Mouse (Mus musculus): ENCODE measurements around the gene Alg14.
A peak's percentile ranks its signal among the peaks of the same experiment; 100 is the strongest.

The Alg14 gene

GRCm38 (mm10) chr3:121336234-121336890 lies 44.8 kb downstream of the Alg14 start:
- no peak for DNase-seq (ENCODE audit: low spot score in 2 of 2)

GRCm38 (mm10) chr3:121338687-121339086 lies 47.1 kb downstream of the Alg14 start:
- no peak for DNase-seq (ENCODE audit: low spot score in 2 of 2)

- no peak for DNase-seq (ENCODE audit: low spot score in 2 of 2)
Measured at GRCm38 (mm10) chr3:121340321-121340761, 48.8 kb downstream of the Alg14 start.

GRCm38 (mm10) chr3:121343224-121343623 lies 51.7 kb downstream of the Alg14 start:
- no peak for DNase-seq (ENCODE audit: low spot score in 2 of 2)

GRCm38 (mm10) chr3:121344056-121344945 lies 52.7 kb downstream of the Alg14 start:
- no peak for DNase-seq (ENCODE audit: low spot score in 2 of 2)

GRCm38 (mm10) chr3:121344951-121345642 lies 53.5 kb downstream of the Alg14 start:
- no peak for DNase-seq (ENCODE audit: low spot score in 2 of 2)

GRCm38 (mm10) chr3:121345643-121346000 lies 54.0 kb downstream of the Alg14 start:
- DNase-seq (ENCODE audit: low spot score in 2 of 2): no peak

GRCm38 (mm10) chr3:121346507-121347267 lies 55.1 kb downstream of the Alg14 start:
- DNase-seq (ENCODE audit: low spot score in 2 of 2): no peak

- DNase-seq (ENCODE audit: low spot score in 2 of 2): no peak
Measured at GRCm38 (mm10) chr3:121348792-121349191, 57.2 kb downstream of the Alg14 start.

GRCm38 (mm10) chr3:121349334-121350169 lies 58.0 kb downstream of the Alg14 start:
- peak in 1 of 2 experiments; percentile 33 for DNase-seq (ENCODE audit: low spot score in 2 of 2)

GRCm38 (mm10) chr3:121351257-121351656 lies 59.7 kb downstream of the Alg14 start:
- DNase-seq (ENCODE audit: low spot score in 2 of 2): no peak

GRCm38 (mm10) chr3:121354281-121354680 lies 62.7 kb downstream of the Alg14 start:
- DNase-seq (ENCODE audit: low spot score in 2 of 2): no peak

- no peak for DNase-seq (ENCODE audit: low spot score in 2 of 2)
Measured at GRCm38 (mm10) chr3:121354861-121355470, 63.4 kb downstream of the Alg14 start.

GRCm38 (mm10) chr3:121355569-121355968 lies 64.0 kb downstream of the Alg14 start:
- DNase-seq (ENCODE audit: low spot score in 2 of 2): no peak

GRCm38 (mm10) chr3:121356111-121356510 lies 64.5 kb downstream of the Alg14 start:
- no peak for DNase-seq (ENCODE audit: low spot score in 2 of 2)

- no peak for DNase-seq (ENCODE audit: low spot score in 2 of 2)
Measured at GRCm38 (mm10) chr3:121357030-121357429, 65.5 kb downstream of the Alg14 start.

- no peak for DNase-seq (ENCODE audit: low spot score in 2 of 2)
Measured at GRCm38 (mm10) chr3:121358285-121358684, 66.7 kb downstream of the Alg14 start.

GRCm38 (mm10) chr3:121358850-121359249 lies 67.3 kb downstream of the Alg14 start:
- no peak for DNase-seq (ENCODE audit: low spot score in 2 of 2)

GRCm38 (mm10) chr3:121359272-121359671 lies 67.7 kb downstream of the Alg14 start:
- DNase-seq (ENCODE audit: low spot score in 2 of 2): no peak

GRCm38 (mm10) chr3:121362002-121362401 lies 70.4 kb downstream of the Alg14 start:
- DNase-seq (ENCODE audit: low spot score in 2 of 2): no peak
